Mouse (Mus musculus) retina, postnatal 1 day (tissue): ENCODE data around the gene Themis2.
"Not testable (repeated sequence)": the region's sequence is repeated elsewhere in the genome, so short reads cannot be mapped to it uniquely, and the experiment has no call there.

Experiments used
- DNase-seq: peaks from one replicate; pipeline ENCODE4 v3.0.0-alpha.2; 2012

Themis2 gene

DNA sequence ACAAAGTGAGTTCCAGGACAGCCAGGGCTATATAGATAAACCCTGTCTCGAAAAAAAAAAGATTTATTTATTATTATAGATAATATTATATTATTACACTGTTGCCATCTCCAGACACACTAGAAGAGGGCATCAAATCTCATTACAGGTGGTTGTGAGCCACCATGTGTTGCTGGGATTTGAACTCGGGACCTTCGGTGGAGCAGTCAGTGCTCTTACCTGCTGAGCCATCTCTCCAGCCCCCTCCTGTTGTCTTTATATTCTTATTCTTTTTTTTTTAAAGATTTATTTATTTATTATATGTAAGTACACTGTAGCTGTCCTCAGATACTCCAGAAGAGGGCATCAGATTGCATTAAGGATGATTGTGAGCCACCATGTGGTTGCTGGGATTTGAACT, 2.5 kb upstream of the Themis2 start:
- not testable (repeated sequence) for DNase-seq

DNA sequence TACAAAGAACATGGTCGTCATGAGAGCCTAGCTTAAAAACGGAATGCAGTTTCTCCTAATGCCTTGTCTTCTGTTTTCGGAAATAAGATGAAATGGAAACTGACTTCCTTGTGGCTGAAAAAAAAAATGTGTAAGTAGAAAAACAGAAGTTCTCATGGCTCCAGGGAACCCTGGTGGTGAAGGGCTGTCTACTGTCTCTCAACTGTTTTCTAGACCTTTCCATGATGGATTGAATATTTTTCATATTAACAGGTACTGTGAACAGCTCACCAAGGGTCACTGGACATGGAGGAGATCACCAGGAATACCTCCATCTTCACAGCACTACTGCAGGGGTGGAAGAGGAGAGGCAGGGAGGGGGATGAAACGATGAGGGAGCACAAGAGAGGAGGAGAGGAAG, 1.8 kb upstream of the Themis2 start:
- DNase-seq: no peak

DNA sequence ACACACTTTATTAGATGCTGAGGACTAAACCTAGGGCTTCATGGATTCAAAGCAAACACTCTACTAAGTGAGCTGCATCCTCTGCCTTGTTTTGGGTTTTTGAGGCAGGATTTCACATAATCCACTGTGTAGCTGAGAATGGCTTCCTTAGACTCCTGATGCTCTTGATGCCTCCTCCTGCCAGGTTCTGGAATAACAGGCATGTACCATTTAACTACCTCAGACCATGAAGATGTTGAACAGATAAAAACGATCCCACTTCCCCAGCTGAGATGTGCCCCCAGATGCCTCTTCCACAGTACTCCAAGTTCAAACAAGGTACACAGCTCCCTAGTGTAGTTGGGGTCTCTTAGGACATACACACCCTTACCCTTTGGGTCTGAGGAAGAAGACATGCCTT, 1.3 kb upstream of the Themis2 start:
- no peak for DNase-seq

DNA sequence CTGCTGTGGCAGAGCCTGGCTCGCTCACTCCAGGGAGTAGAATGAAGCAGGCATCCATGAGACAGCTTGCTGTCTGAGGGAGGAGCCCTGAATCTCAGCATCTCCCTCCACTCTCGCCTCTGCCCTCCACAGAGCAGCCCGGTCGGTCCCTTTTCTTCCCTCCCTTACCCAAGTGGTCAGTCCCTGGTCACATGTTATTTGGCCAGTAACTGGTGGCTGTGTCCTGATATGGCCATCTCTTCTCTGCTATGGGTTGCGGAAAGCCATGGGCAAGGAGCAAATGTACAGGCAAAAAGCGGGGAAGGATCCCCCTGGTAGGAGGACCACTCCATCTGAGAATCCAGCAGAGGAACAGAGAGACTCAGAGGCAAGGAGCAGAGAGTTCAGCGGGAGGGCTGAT, 1.0 kb downstream of the Themis2 start:
- DNase-seq: peak; percentile 6

DNA sequence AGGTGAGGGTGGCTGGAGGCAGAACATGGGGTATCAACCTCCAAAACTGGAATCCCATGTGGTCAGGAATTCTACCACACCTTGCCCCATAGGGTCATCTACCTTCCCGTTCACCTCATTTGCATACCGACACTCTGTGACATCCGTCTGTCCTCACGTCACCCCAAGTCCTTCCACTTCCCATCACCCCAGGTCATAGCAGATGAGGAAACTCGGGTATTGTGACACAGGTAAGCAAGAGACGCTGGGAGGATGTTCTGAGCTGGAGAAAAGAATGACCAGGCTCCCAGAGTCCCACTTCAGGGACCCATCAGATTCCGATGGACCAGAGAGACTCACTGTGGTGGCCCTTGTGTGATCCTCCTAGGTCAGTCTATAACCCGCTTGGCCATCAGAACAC, 1.4 kb downstream of the Themis2 start:
- no peak for DNase-seq

- no peak for DNase-seq
These were observed 2.2 kb downstream of the Themis2 start for GRCm38 (mm10) chr4:132794028-132794427.

DNA sequence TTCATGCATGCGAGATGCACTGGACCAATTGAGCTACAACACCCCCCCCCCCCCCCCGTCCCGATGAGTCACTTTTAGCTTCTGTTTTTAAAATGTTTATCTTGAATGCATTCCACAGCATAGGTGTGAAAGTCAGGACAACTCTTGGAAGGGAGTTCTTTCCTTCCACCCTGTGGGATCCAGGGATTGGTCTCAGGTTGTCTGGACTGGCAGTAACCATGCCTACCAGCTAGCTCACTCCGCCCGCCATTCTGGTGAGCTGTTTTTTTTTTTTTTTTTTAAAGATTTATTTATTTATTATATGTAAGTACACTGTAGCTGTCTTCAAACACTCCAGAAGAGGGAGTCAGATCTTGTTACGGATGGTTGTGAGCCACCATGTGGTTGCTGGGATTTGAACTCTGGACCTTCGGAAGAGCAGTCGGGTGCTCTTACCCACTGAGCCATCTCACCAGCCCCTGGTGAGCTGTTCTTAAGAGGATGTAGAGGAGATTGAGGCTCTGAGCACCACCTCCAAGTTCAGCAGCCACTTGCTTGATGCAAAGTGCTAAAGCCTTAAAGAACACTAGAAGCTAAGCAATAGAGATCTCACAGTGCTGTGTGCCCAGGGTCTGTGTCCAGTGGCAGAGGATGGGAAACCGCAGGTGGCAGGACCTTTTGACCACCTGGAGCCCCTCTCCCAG, 2.7 kb downstream of the Themis2 start:
- DNase-seq: not testable (repeated sequence)

DNA sequence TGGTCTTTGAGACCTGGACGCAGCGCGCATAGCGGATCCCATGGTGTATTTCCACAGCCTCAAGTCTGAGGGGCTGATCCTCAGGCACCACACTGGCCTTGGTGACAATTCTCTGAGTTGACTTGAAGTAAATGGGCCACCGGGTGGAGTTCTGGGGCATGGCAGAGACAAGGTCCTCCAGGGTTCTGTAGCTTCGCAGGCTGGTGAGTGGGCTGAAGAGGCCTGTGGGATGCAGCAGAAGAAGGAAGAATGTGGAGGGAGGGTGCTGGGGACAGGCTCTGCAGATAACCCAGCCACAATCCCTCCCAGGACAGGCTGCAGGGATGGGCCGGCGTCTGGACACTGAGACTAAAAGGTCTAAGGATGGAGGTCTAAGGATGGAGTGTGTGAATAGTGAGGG, 6.5 kb downstream of the Themis2 start:
- no peak for DNase-seq

- no peak for DNase-seq
These were observed 11.0 kb downstream of the Themis2 start for GRCm38 (mm10) chr4:132785228-132785627.

DNA sequence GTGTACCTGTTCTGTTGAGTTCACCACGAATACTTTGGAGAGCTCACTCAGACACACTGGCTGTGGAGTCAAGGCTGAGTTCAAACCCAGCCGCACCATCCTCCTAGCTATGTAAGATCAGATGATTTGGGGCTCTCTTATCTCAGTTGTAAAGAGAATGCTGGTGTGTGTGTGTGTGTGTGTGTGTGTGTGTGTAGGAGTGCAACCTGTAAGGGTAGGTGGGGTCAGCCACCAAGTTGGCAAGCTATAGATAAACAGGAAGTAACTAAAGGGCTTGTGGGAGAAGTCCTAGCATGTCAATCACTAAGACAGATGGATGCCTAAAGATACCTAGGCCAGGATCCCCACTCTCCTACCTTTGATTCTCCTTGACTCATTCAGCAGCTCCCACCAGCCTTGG, 12.5 kb downstream of the Themis2 start:
- DNase-seq: no peak

GRCm38 (mm10) chr4:132780288-132780687, 15.9 kb downstream of the Themis2 start:
- DNase-seq: no peak

GRCm38 (mm10) chr4:132778562-132779201, 17.5 kb downstream of the Themis2 start:
- no peak for DNase-seq

DNA sequence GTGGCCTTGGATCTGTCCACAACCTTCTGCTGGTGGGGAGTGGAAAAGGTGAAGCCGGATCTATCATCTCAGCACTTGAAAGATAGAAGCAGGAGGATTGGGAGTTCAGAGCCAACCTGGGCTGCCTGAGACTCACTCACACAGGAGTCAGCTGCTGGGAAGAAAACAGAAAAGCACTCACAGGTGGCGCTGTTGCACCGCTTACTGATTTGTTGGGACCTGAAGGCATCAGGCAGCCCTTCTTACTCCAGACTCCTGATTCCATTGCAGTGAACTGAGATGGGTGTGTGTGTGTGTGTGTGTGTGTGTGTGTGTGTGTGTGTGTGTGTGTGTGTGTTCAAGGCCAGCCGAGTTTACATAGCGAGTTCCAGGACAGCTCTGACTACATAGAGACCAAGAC, 19.4 kb downstream of the Themis2 start:
- peak; percentile 66 for DNase-seq

DNA sequence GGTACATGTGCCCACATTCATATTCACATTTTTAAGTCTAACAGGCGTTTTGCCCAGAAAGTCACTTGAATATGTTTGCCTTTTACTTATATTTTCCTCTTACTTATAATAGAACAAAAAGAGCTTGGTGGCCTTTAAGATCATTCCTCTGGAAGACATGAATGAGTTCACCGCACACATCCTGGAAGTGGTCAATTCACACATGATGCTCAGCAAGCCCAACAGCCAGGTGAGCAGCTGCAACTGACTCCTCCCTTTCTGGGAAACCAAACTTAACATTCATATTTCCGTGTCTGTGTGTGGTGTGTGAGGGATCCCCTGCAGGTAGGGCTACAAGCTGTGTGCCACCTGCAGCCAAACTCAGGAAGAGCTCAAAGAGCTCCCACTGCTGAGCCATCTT, 21.3 kb downstream of the Themis2 start:
- no peak for DNase-seq

GRCm38 (mm10) chr4:132771776-132772175, 24.4 kb downstream of the Themis2 start:
- DNase-seq: no peak

DNA sequence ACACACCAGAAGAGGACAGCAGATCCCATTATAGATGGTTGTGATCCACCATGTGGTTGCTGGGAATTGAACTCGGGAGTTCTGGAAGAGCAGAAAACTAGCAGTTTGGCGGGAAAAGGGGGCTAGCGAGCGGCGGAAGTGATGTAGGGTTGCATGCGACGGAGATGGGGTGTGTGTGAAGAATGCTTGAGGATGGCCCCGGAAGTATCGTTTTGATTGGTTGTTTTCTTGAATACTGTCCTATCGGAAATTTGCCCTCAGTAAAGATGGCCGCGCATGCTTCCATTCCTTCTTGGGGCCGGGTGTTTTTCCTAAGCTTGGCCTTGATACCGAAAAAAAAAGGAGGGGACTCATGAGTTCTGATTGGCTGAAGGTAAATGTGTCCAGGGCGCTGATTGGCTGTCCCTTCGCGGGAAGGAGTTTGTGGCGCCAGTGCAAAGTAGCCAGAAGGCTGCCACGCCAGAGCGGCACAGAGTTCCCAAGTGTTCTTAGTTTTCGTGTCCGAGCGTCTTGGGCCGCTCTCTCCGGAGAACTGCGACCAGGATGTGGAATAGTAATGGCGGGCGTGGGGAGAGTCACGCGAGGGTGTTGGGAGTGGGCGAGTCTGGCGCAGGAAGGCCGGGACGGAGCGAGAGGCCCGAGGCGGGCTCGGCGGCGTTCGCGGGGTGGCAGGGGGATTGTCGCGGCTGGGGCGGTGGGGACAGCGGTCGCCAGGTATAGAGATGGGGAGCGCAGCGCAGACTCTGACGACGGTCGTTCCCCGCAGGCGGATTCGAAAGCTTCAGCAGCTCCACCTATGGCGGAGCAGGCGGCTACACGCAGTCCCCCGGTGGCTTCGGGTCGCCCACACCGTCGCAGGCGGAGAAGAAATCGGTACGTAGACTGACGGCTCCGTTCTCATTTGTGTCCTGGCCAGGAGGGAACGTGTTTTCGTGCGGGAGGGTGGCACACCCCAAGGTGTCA, 28.0 kb downstream of the Themis2 start, which contains the start of gene Rpa2:
TSS of gene Rpa2 (plus strand) at position 419 of the 963 bp plus-strand sequence.
- DNase-seq: peak; percentile 100

- not testable (repeated sequence) for DNase-seq
These were observed 33.1 kb downstream of the Themis2 start for GRCm38 (mm10) chr4:132763125-132763524.

- no peak for DNase-seq
These were observed 33.6 kb downstream of the Themis2 start for GRCm38 (mm10) chr4:132762602-132763001.

- DNase-seq: no peak
These were observed 35.9 kb downstream of the Themis2 start for GRCm38 (mm10) chr4:132760296-132760695.

DNA sequence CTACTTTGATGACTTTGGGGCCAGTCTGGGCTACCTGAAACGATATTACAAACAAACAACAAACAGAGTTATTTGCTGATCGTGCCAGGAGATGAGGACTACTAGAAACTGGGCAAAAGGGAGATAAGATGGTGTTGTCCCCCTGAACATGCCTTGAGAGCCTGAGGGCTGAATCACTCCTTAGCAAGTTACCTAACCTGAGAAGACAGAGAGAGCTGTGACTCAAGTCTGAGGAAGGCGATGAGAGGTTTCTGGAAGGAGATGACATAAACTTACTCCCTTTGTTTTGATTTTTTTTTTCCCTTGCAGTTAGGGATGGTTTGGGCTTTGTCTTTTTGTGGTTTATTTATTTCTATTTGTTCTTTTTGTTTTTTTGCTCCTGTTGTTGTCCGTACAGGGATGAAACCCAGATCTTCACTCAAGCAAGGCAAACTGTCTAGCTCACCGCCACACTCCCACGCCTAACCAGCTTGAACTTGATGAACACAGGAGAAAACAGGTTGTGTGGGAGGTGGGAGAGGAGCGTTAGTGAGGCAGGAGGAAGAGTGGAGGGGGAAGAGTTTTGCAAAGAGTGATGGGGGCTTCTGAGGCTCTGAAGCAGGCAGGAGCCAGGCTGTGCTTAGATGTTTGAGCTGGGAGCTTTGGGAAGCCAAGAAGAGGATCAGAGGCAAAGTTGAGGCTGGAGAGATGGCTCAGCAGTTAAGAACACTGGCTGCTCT, 38.4 kb downstream of the Themis2 start:
- no peak for DNase-seq

- peak; percentile 84 for DNase-seq
These were observed 39.2 kb downstream of the Themis2 start, which contains the start of gene Smpdl3b for GRCm38 (mm10) chr4:132756974-132757373. Gene Smpdl3b (minus strand): TSS chr4:132757252.

GRCm38 (mm10) chr4:132752992-132753391, 43.2 kb downstream of the Themis2 start:
- no peak for DNase-seq
